In the genomic region with DNA sequence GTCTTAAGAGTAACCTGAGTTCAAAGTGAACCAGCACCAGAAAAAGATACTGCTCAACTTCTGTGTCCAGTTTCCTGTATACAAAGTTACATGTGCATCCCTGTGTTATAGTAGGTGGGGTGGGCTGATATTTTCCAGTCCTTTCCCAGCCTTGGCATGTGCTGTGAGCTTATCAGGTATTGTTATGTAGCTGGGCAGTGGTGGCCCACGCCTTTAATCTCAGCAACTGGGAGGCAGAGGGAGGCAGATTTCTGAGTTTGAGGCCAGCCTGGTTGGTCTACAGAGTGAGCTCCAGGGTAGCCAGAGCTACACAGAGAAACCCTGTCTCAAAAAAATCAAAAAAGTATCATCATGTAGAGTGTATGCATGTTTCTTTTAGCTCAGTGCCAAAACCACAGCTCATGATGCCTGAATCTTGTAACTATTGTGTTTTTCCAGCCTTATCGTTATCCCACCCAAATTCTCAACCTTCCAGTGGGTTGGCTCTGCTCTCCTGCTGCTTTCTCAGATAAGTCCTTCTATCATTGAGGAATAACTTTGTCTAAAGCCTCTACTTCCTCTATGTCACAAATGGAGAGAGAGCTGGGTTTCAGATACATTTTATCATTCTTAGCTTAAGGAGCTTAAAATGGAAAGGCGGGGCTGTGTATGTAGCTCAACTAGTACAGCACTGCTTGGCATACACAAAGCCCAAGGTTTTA, we compare ENCODE assay signal across 12 mouse cellular contexts.
"Had no signal": no experiment of that assay in that cellular context is flagged by ENCODE, and none has a peak within 500 bp of the region (broad histone marks: within the 10 kb centered on the region; RNA-seq: fewer than 3 reads in every experiment).

No protein-coding gene starts in this region.

- H3K4me3 ChIP-seq: layer of hippocampus, adult 2 months; left cerebral cortex, adult 2 months; liver, embryonic 13.5 days had no signal

- H3K4me1 ChIP-seq: liver, embryonic 13.5 days had no signal

- DNase-seq: kidney, postnatal 25 days; layer of hippocampus, adult 9-11 months; liver, embryonic 13.5 days; lung, adult 2 months; lung, postnatal 14 days; lung, postnatal 4 days; midbrain, embryonic 14.5 days; thymus, adult 18-20 months; thymus, postnatal 36 days had no signal

- H3K36me3 ChIP-seq: liver, embryonic 13.5 days had no signal

- H3K27ac ChIP-seq: kidney, postnatal 0 days; layer of hippocampus, adult 2 months; left cerebral cortex, adult 2 months; liver, embryonic 13.5 days had no signal

- H3K9ac ChIP-seq: liver, embryonic 13.5 days had no signal

- H3K4me2 ChIP-seq: liver, embryonic 13.5 days had no signal

- H3K27me3 ChIP-seq: liver, embryonic 13.5 days had no signal
